Mouse (Mus musculus) stomach, postnatal 0 days (tissue): ENCODE measurements around the gene Gpbar1.

ENCODE experiments used
- CTCF ChIP-seq: IDR thresholded peaks from 2 replicates; pipeline ENCODE4 v1.5.1; 2016; ENCODE audit warnings: antibody characterized with exemption, low read depth, mild to moderate bottlenecking, moderate library complexity
- EP300 ChIP-seq: optimal IDR thresholded peaks from 2 replicates; pipeline ENCODE3; 2016; ENCODE audit warnings: antibody characterized with exemption

- TF ChIP-seq EP300 (no peak), CTCF (no peak; the same call in 1 of the 2 replicates)
Measured at GRCm38 (mm10) chr1:74303509-74304338, 25.4 kb downstream of the Gpbar1 start.
